Mouse (Mus musculus): ENCODE measurements around the gene Chmp6. TPM values are rescaled to one million over a fixed set of nuclear protein-coding genes. Genes with fewer than 3 reads are reported as not detected.
A peak's percentile ranks its signal among the peaks of the same experiment; 100 is the strongest.

The Chmp6 gene
- polyA plus RNA-seq, 1 experiment = 44.2 TPM

GRCm38 (mm10) chr11:119959714-119960113 lies 46.5 kb downstream of the Chmp6 start:
- Histone ChIP-seq H3K4me3 (ENCODE audit: insufficient read depth, low read length) (no peak overlapping the region), H3K27ac (ENCODE audit: insufficient read depth, low read length) (peak overlapping the region; percentile 65), H3K4me1 (ENCODE audit: control insufficient read depth, insufficient read depth, low read length) (peaks cover 36% of the 10 kb centered on the region)
- TF ChIP-seq POLR2A (IDR thresholded peaks at IDR 0.05; ENCODE audit: extremely low read depth, insufficient read depth, low read length) (no peak), CTCF (IDR thresholded peaks at IDR 0.05; ENCODE audit: extremely low read depth, insufficient read depth, low read length) (no peak)

GRCm38 (mm10) chr11:119960671-119961070 lies 47.4 kb downstream of the Chmp6 start:
- H3K4me1 ChIP-seq (ENCODE audit: control insufficient read depth, insufficient read depth, low read length) = peaks cover 38% of the 10 kb centered on the region
- TF ChIP-seq CTCF (IDR thresholded peaks at IDR 0.05; ENCODE audit: extremely low read depth, insufficient read depth, low read length) (no peak), POLR2A (IDR thresholded peaks at IDR 0.05; ENCODE audit: extremely low read depth, insufficient read depth, low read length) (no peak)
- peak overlapping the region; percentile 31 for H3K27ac ChIP-seq (ENCODE audit: insufficient read depth, low read length)
- H3K4me3 ChIP-seq (ENCODE audit: insufficient read depth, low read length) = no peak overlapping the region

- TF ChIP-seq CTCF (IDR thresholded peaks at IDR 0.05; ENCODE audit: extremely low read depth, insufficient read depth, low read length) = no peak
- TF ChIP-seq POLR2A (IDR thresholded peaks at IDR 0.05; ENCODE audit: extremely low read depth, insufficient read depth, low read length) = no peak
- H3K4me3 ChIP-seq (ENCODE audit: insufficient read depth, low read length) = no peak overlapping the region
- H3K27ac ChIP-seq (ENCODE audit: insufficient read depth, low read length) = peak overlapping the region; percentile 31; the same call in 1 of the 2 replicates
- H3K4me1 ChIP-seq (ENCODE audit: control insufficient read depth, insufficient read depth, low read length) = peaks cover 31% of the 10 kb centered on the region
These were observed 48.3 kb downstream of the Chmp6 start for GRCm38 (mm10) chr11:119961511-119961910.

GRCm38 (mm10) chr11:119965053-119965452 lies 51.8 kb downstream of the Chmp6 start:
- Histone ChIP-seq H3K4me1 (ENCODE audit: control insufficient read depth, insufficient read depth, low read length) (peaks cover 19% of the 10 kb centered on the region), H3K4me3 (ENCODE audit: insufficient read depth, low read length) (no peak overlapping the region), H3K27ac (ENCODE audit: insufficient read depth, low read length) (no peak overlapping the region)
- TF ChIP-seq CTCF (IDR thresholded peaks at IDR 0.05; ENCODE audit: extremely low read depth, insufficient read depth, low read length) (no peak), POLR2A (IDR thresholded peaks at IDR 0.05; ENCODE audit: extremely low read depth, insufficient read depth, low read length) (no peak)

GRCm38 (mm10) chr11:119966294-119966693 lies 53.1 kb downstream of the Chmp6 start:
- no peak overlapping the region for H3K27ac ChIP-seq (ENCODE audit: insufficient read depth, low read length)
- no peak overlapping the region for H3K4me3 ChIP-seq (ENCODE audit: insufficient read depth, low read length)
- no peak for TF ChIP-seq POLR2A (IDR thresholded peaks at IDR 0.05; ENCODE audit: extremely low read depth, insufficient read depth, low read length)
- no peak for TF ChIP-seq CTCF (IDR thresholded peaks at IDR 0.05; ENCODE audit: extremely low read depth, insufficient read depth, low read length)
- H3K4me1 ChIP-seq (ENCODE audit: control insufficient read depth, insufficient read depth, low read length) = peaks cover 16% of the 10 kb centered on the region

GRCm38 (mm10) chr11:119967401-119967800 lies 54.2 kb downstream of the Chmp6 start:
- Histone ChIP-seq H3K4me3 (ENCODE audit: insufficient read depth, low read length) (no peak overlapping the region), H3K27ac (ENCODE audit: insufficient read depth, low read length) (no peak overlapping the region), H3K4me1 (ENCODE audit: control insufficient read depth, insufficient read depth, low read length) (peaks cover 12% of the 10 kb centered on the region)
- TF ChIP-seq CTCF (IDR thresholded peaks at IDR 0.05; ENCODE audit: extremely low read depth, insufficient read depth, low read length) (no peak), POLR2A (IDR thresholded peaks at IDR 0.05; ENCODE audit: extremely low read depth, insufficient read depth, low read length) (no peak)

GRCm38 (mm10) chr11:119967892-119968291 lies 54.7 kb downstream of the Chmp6 start:
- Histone ChIP-seq H3K27ac (ENCODE audit: insufficient read depth, low read length) (no peak overlapping the region), H3K4me1 (ENCODE audit: control insufficient read depth, insufficient read depth, low read length) (peaks cover 12% of the 10 kb centered on the region)

More at GRCm38 (mm10) chr11:119967892-119968291, 54.7 kb downstream of the Chmp6 start:
- H3K4me3 ChIP-seq (ENCODE audit: insufficient read depth, low read length) = no peak overlapping the region
- TF ChIP-seq POLR2A (IDR thresholded peaks at IDR 0.05; ENCODE audit: extremely low read depth, insufficient read depth, low read length) = no peak
- no peak for TF ChIP-seq CTCF (IDR thresholded peaks at IDR 0.05; ENCODE audit: extremely low read depth, insufficient read depth, low read length)

Other genes starting within 250 kb of the Chmp6 start
- 234 and 253 TPM in 2 replicates for gene Baiap2, start 29.3 kb downstream of the Chmp6 start, polyA plus RNA-seq (2012; rRNA removed)
- 208 and 235 TPM in 2 replicates for gene Aatk, start 133.7 kb downstream of the Chmp6 start, polyA plus RNA-seq (2012; rRNA removed)
- 32.1 and 39.6 TPM in 2 replicates for gene Cep131, start 173.4 kb downstream of the Chmp6 start, polyA plus RNA-seq (2012; rRNA removed)
- gene Tepsin, start 185.3 kb downstream of the Chmp6 start, polyA plus RNA-seq (2012; rRNA removed) = 30.8 and 32.6 TPM in 2 replicates
- gene Ndufaf8, start 185.5 kb downstream of the Chmp6 start, polyA plus RNA-seq (2012; rRNA removed) = 52.8 and 54.7 TPM in 2 replicates
- gene Slc38a10, start 237.9 kb downstream of the Chmp6 start, polyA plus RNA-seq (2012; rRNA removed) = 57.7 and 60.3 TPM in 2 replicates